8 mouse cellular contexts compared by ENCODE assay signal in the genomic region with DNA sequence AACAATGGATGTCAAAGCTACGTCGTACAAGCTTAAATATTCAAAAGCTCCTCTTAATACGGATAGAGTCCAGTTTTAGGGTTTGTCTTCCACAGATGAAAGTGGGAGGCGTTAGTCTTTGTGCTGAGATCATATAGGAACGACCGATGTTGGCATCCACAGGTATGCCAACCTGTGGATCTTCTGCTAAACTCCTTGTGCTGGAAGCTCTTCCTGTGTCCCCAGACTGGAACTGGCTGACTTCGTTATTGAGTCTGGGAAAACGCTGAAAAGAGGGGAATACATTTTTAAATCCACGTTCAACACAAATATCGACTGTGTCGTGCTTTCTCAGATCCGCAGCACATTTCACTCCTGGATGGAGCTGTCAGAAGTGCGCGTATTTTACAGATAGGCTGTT. TPM values are rescaled to one million over a fixed set of nuclear protein-coding genes. Genes with fewer than 3 reads are reported as not detected.
DNase-seq lines count a peak whose midpoint lies in the region; ATAC-seq and TF ChIP-seq lines count a peak whose summit lies in the region.

No protein-coding gene starts in this region.

- peak overlapping the region; percentile 91 for H3K27ac ChIP-seq in hindbrain, postnatal 0 days
- H3K27ac ChIP-seq in midbrain, embryonic 14.5 days (replicated peaks; ENCODE audit: low read depth, low read length), result peak overlapping the region; percentile 89

- no peak for TF ChIP-seq CTCF in hindbrain, postnatal 0 days (IDR thresholded peaks at IDR 0.05; ENCODE audit: low read depth)

- peak; percentile 49 for ATAC-seq in hindbrain, postnatal 0 days
- peak; percentile 59 for ATAC-seq in midbrain, embryonic 14.5 days (ENCODE audit: low FRiP score, low TSS enrichment)

- DNase-seq in heart, adult 11 months, result peak; percentile 68
- DNase-seq in heart, postnatal 25 days (ENCODE audit: low spot score), result no peak
- DNase-seq in thymus, postnatal 14 days, result peak; percentile 9
- DNase-seq in thymus, postnatal 36 days, result no peak
- DNase-seq in hindbrain, postnatal 0 days (ENCODE audit: low spot score), result peak; percentile 55
- DNase-seq in midbrain, embryonic 14.5 days, result no peak
- no peak for DNase-seq in retina, postnatal 1 day
- no peak for DNase-seq in retina, embryonic 14.5 days (ENCODE audit: low spot score)

- H3K4me2 ChIP-seq in hindbrain, postnatal 0 days (ENCODE audit: low read depth, low read length), result peak overlapping the region; percentile 78
- H3K4me2 ChIP-seq in midbrain, embryonic 14.5 days (ENCODE audit: low read length), result peak overlapping the region; percentile 79

- H3K36me3 ChIP-seq in hindbrain, postnatal 0 days (ENCODE audit: insufficient read depth, low read length), result 0 out of 2 replicates have a peak, but pooled peaks cover 4% of the 10 kb centered on the region
- H3K36me3 ChIP-seq in midbrain, embryonic 14.5 days (ENCODE audit: control insufficient read depth, insufficient read depth, low read length), result peaks cover 21% of the 10 kb centered on the region

- no peaks in the 10 kb centered on the region for H3K9me3 ChIP-seq in hindbrain, postnatal 0 days (ENCODE audit: low read length)
- no peaks in the 10 kb centered on the region for H3K9me3 ChIP-seq in midbrain, embryonic 14.5 days (ENCODE audit: control insufficient read depth, low read length)

- intact Hi-C loops in heart, postnatal 25 days (cut with DNase I), result loop anchor here (5.0 kb wide), 1 partner anchor 242 kb away; no protein-coding TSS in a partner anchor

- H3K4me1 ChIP-seq in hindbrain, postnatal 0 days (ENCODE audit: insufficient read depth, low read length), result peaks cover 4% of the 10 kb centered on the region; the same call in 1 of the 2 replicates
- H3K4me1 ChIP-seq in midbrain, embryonic 14.5 days (ENCODE audit: control insufficient read depth, insufficient read depth, low read length), result peaks cover 7% of the 10 kb centered on the region; the same call in 1 of the 2 replicates

- H3K27me3 ChIP-seq in hindbrain, postnatal 0 days (ENCODE audit: insufficient read depth, low read length), result no peaks in the 10 kb centered on the region
- no peaks in the 10 kb centered on the region for H3K27me3 ChIP-seq in midbrain, embryonic 14.5 days (ENCODE audit: control insufficient read depth, insufficient read depth, low read length)

- H3K4me3 ChIP-seq in hindbrain, postnatal 0 days (ENCODE audit: low read length), result peak overlapping the region; percentile 60
- peak overlapping the region; percentile 60 for H3K4me3 ChIP-seq in midbrain, embryonic 14.5 days (replicated peaks; ENCODE audit: low read depth, low read length)

- 5% methylated on average over 14 of the region's 14 CpGs for WGBS in hindbrain, postnatal 0 days
- 8% methylated on average over 14 of the region's 14 CpGs for WGBS in midbrain, embryonic 14.5 days

- H3K9ac ChIP-seq in hindbrain, postnatal 0 days (replicated peaks; ENCODE audit: low read length), result peak overlapping the region; percentile 68
- H3K9ac ChIP-seq in midbrain, embryonic 14.5 days (replicated peaks; ENCODE audit: low read length), result peak overlapping the region; percentile 67

RNA-seq across cellular contexts. Expression of a gene that starts 0.4 kb away (rescaled TPM):
- total RNA-seq in heart, postnatal 25 days (2021), result 1,000 to 10,000 TPM; 1,033 to 1,133 TPM
- 376 and 422 TPM in 2 replicates for total RNA-seq in hindbrain, postnatal 0 days (2014; rRNA removed)
- polyA plus RNA-seq in hindbrain, postnatal 0 days (2015; fragmentation: Nextera tagmentation; extraction: Ambion mirVana), result 1,132 and 1,136 TPM in 2 replicates
- polyA plus RNA-seq in midbrain, embryonic 14.5 days (2014; fragmentation: Nextera tagmentation; extraction: Ambion mirVana), result 778 and 998 TPM in 2 replicates

RNA-seq across cellular contexts. Expression of a gene that starts 33.2 kb away (rescaled TPM):
- total RNA-seq in heart, postnatal 25 days (2021), result 10 to 100 TPM; 53.8 to 60.6 TPM
- 193 and 218 TPM in 2 replicates for total RNA-seq in hindbrain, postnatal 0 days (2014; rRNA removed)
- 123 TPM in 2 replicates for polyA plus RNA-seq in hindbrain, postnatal 0 days (2015; fragmentation: Nextera tagmentation; extraction: Ambion mirVana)
- polyA plus RNA-seq in midbrain, embryonic 14.5 days (2014; fragmentation: Nextera tagmentation; extraction: Ambion mirVana), result 103 and 131 TPM in 2 replicates

RNA-seq across cellular contexts. Expression of a gene that starts 41.4 kb away (rescaled TPM):
- total RNA-seq in heart, postnatal 25 days (2021), result 1 to 10 TPM; 1.1 to 1.3 TPM
- total RNA-seq in hindbrain, postnatal 0 days (2014; rRNA removed), result 17.0 and 18.2 TPM in 2 replicates
- polyA plus RNA-seq in hindbrain, postnatal 0 days (2015; fragmentation: Nextera tagmentation; extraction: Ambion mirVana), result 5.9 and 6.9 TPM in 2 replicates
- 3.5 and 6.2 TPM in 2 replicates for polyA plus RNA-seq in midbrain, embryonic 14.5 days (2014; fragmentation: Nextera tagmentation; extraction: Ambion mirVana)

Comparison
In these comparisons a context has a peak if more than half of its experiments do, and no peak if none do; other contexts are left out.
1. DNase-seq: peak in heart, adult 11 months (single experiment), thymus, postnatal 14 days (single experiment) and hindbrain, postnatal 0 days (single experiment); none in heart, postnatal 25 days (single experiment), thymus, postnatal 36 days (0 of 2), midbrain, embryonic 14.5 days (single experiment), retina, postnatal 1 day (single experiment) and retina, embryonic 14.5 days (single experiment).